Mouse (Mus musculus) B cell, adult 67 days (primary cell): ENCODE measurements around the gene Stk24. TPM values are rescaled to one million over a fixed set of nuclear protein-coding genes. Genes with fewer than 3 reads are reported as not detected.

Source experiments
- total RNA-seq, 2 experiments: library from RNA; stranded (reverse); gene quantifications; 4 replicates each; pipeline ENCODE4 v1.2.4; 2023

Stk24 gene
- total RNA-seq = 100 to 1,000 TPM; 230 to 246 TPM

DNA sequence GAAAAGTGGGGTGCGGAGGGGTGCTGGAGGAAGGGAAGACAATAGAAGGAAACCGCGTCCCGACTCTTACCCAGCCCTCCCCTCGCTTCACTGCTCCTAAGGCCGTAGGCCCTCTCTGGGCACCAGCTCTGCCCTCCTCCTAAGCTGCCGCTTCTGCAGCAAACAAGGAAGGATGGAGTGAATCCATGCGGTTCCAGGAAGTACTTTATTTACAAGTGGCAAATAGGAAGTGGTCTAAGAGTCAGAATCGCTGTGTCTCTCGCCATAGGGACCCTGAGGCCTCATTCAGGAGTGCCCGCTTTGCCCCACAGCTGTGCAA, at the start of gene Stk24:
Gene Stk24 (minus strand): TSS at position 185 of the 319 bp plus-strand sequence.

Other genes with a start within 250 kb of the Stk24 start
- gene Slc15a1, start 125.2 kb upstream of the Stk24 start, total RNA-seq = not detected